23 mouse cellular contexts compared by ENCODE assay signal in the genomic region with DNA sequence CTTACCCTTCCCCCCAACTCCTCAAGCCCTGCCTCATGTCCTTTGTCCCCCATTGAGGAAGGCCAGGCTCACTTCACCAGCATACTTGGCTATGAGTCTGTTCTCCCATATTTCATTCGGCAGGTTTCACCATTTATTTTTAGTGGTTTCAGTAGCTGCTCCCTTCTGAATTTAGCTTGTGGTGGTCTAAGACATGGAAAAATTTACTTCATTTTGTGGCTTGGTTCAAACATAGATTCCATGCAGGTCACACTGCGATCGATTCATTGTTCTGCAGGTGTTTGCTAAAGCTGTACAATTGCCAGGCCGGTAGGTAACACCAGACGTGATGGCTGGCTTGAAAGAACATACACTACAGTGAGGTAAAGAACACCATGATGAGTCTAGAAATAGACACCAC. TPM values are rescaled to one million over a fixed set of nuclear protein-coding genes. Genes with fewer than 3 reads are reported as not detected.
"Had no signal": no experiment of that assay in that cellular context is flagged by ENCODE, and none has a peak within 500 bp of the region (broad histone marks: within the 10 kb centered on the region; RNA-seq: fewer than 3 reads in every experiment).

No protein-coding gene starts in this region.

- H3K9me3 ChIP-seq: neural tube, embryonic 13.5 days; neural tube, embryonic 15.5 days; stomach, embryonic 15.5 days had no signal

- H3K4me1 ChIP-seq: neural tube, embryonic 13.5 days; neural tube, embryonic 15.5 days; stomach, embryonic 15.5 days had no signal

- H3K4me3 ChIP-seq: neural tube, embryonic 13.5 days; neural tube, embryonic 15.5 days; stomach, embryonic 15.5 days had no signal

- DNase-seq: retina, postnatal 1 day; right cerebral cortex, adult 18-20 months; right cerebral cortex, postnatal 14 days; right cerebral cortex, postnatal 25 days; right cerebral cortex, postnatal 4 days; spleen, adult 18-20 months; thymus, adult 18-20 months; thymus, adult 2 months; thymus, postnatal 14 days; thymus, postnatal 25 days; thymus, postnatal 36 days; thymus, postnatal 4 days had no signal

- H3K9ac ChIP-seq: neural tube, embryonic 13.5 days; neural tube, embryonic 15.5 days; stomach, embryonic 15.5 days had no signal

- H3K36me3 ChIP-seq: neural tube, embryonic 13.5 days; neural tube, embryonic 15.5 days; stomach, embryonic 15.5 days had no signal

- H3K4me2 ChIP-seq: neural tube, embryonic 13.5 days; neural tube, embryonic 15.5 days; stomach, embryonic 15.5 days had no signal

- H3K27ac ChIP-seq: neural tube, embryonic 13.5 days; neural tube, embryonic 15.5 days; stomach, embryonic 15.5 days; stomach, postnatal 0 days had no signal

- H3K27me3 ChIP-seq: neural tube, embryonic 13.5 days; neural tube, embryonic 15.5 days; stomach, embryonic 15.5 days had no signal

RNA-seq across cellular contexts. Expression of gene Bmp4, which starts 39.8 kb away (rescaled TPM):
- total RNA-seq: neutrophil, adult 5-6 weeks had no signal

RNA-seq across cellular contexts. Expression of gene Gm15217, which starts 51.0 kb away (rescaled TPM):
- total RNA-seq: neutrophil, adult 5-6 weeks had no signal
- polyA plus RNA-seq: neural tube, embryonic 13.5 days; neural tube, embryonic 14.5 days; neural tube, embryonic 15.5 days; small intestine, adult 2 months; spleen, adult 2 months; testis, adult 2 months; thymus, adult 2 months; thymus, postnatal 0 days; urinary bladder, adult 2 months had no signal
